Mouse (Mus musculus) hindbrain, postnatal 0 days (tissue): ENCODE results near the gene Slc16a10. TPM values are rescaled to one million over a fixed set of nuclear protein-coding genes. Genes with fewer than 3 reads are reported as not detected.

Experiments used
- ATAC-seq: fragments of 200-750 bp; cut with Nextera tagmentation; 2 replicates; pipeline ENCODE4 v1.8.0; 2017; ENCODE audit warnings: mild to moderate bottlenecking, moderate TSS enrichment, moderate library complexity
- DNase-seq: peaks from one replicate; pipeline ENCODE4 v3.0.0-alpha.2; 2015; ENCODE audit warnings: low spot score
- H3K27ac ChIP-seq: fragments of 300-500 bp; sonication (generic); 2 replicates; pipeline ENCODE4 v1.5.1; 2014; ENCODE audit warnings: mild to moderate bottlenecking
- H3K27me3 ChIP-seq: fragments of 300-500 bp; sonication (generic); 2 replicates; pipeline ENCODE4 v1.6.1; 2014; ENCODE audit warnings: low read length, mixed read lengths; ENCODE audit not compliant: insufficient read depth
- H3K36me3 ChIP-seq: fragments of 300-500 bp; sonication (generic); 2 replicates; pipeline ENCODE4 v1.6.1; 2014; ENCODE audit warnings: low read length, mixed read lengths; ENCODE audit not compliant: insufficient read depth
- H3K4me1 ChIP-seq: fragments of 300-500 bp; sonication (generic); 2 replicates; pipeline ENCODE4 v1.6.1; 2014; ENCODE audit warnings: antibody characterized with exemption, low read length, mixed read lengths; ENCODE audit not compliant: insufficient read depth
- H3K4me2 ChIP-seq: fragments of 300-500 bp; sonication (generic); 2 replicates; pipeline ENCODE4 v1.6.1; 2014; ENCODE audit warnings: low read depth, mild to moderate bottlenecking, low read length, moderate library complexity, mixed read lengths
- H3K4me3 ChIP-seq: fragments of 300-500 bp; sonication (generic); 2 replicates; pipeline ENCODE4 v1.5.1; 2014; ENCODE audit warnings: low read length
- H3K9ac ChIP-seq: fragments of 300-500 bp; sonication (generic); replicated peaks from 2 replicates; pipeline ENCODE4 v1.6.1; 2014; ENCODE audit warnings: mild to moderate bottlenecking, low read length, moderate library complexity, mixed read lengths
- H3K9me3 ChIP-seq: fragments of 300-500 bp; sonication (generic); 2 replicates; pipeline ENCODE4 v1.6.1; 2016; ENCODE audit warnings: low read length, mixed read lengths
- CTCF ChIP-seq: IDR thresholded peaks from 2 replicates; pipeline ENCODE4 v1.5.1; 2016; ENCODE audit warnings: antibody characterized with exemption, control low read depth, low read depth
- WGBS: fragments of 180-500 bp; shearing (Covaris S2); extraction: QIAGEN DNeasy Blood & Tissue Kit; methylation state at CpG from one replicate; pipeline ENCODE4 v1.1.7; 2014; 5-methylcytosine and 5-hydroxymethylcytosine counted together
- polyA plus RNA-seq: library from polyadenylated mRNA; unstranded; fragments of >200 nt; fragmentation: Nextera tagmentation; extraction: Ambion mirVana; gene quantifications from 2 replicates; pipeline ENCODE4 v1.2.1, GENCODE M21; 2015
- total RNA-seq: library from RNA; depleted of rRNA; stranded (reverse); fragments of >200 nt; gene quantifications from 2 replicates; pipeline ENCODE4 v1.2.3, GENCODE M21; 2014; rRNA removed

Slc16a10 gene
- total RNA-seq: 3.9 and 4.1 TPM in 2 replicates
- 3.4 and 3.6 TPM in 2 replicates for polyA plus RNA-seq

DNA sequence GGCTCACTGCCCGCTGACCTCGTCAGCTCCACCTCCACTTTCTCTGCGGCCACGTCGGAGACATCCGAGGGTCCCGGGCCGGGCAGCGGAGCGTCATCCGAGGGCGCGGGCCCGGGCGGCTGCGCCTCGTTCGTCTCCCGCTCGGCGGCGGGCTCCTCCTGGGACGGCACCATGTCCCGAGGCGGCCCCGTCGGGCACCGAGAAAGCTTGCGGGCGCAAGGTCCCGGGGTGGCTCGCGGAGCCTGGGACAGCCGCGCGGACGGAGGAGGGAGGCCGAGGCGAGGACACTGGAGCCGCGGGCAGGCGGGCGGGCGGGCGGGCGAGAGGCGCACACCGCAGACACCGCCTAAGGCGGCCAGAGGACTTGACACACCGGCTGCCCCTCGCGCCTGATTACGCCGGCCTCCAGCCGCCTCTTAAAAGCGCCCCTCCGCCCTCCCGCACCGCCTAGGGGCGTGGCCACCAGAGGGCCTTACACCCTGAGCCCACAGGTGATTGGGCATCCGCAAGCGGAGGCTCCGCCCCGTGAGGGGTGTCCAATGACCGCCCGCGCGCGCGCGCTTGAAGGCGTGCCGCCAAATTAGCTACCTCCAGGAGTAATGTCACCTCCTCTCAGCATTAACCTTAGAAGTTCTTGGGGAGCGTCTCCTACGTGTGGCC, at the start of gene Slc16a10:
Gene Slc16a10, minus strand, starts transcription at position 395 of the 660 bp plus-strand sequence.
- ATAC-seq (peak; percentile 98), DNase-seq (peak; percentile 95)
- peak; percentile 29 for TF ChIP-seq CTCF
- no peaks in the 10 kb centered on the region for H3K36me3 ChIP-seq
- H3K9ac ChIP-seq: peak within 1 kb of the TSS; percentile 64
- peaks cover 4% of the 10 kb centered on the region; the same call in 1 of the 2 replicates for H3K4me1 ChIP-seq
- no peaks in the 10 kb centered on the region for H3K27me3 ChIP-seq
- H3K4me3 ChIP-seq: peak within 1 kb of the TSS; percentile 63
- H3K9me3 ChIP-seq: no peaks in the 10 kb centered on the region
- H3K27ac ChIP-seq: no peak within 1 kb of the TSS
- peak within 1 kb of the TSS; percentile 73 for H3K4me2 ChIP-seq
- WGBS: 1% methylated on average over 56 of the region's 76 CpGs

DNA sequence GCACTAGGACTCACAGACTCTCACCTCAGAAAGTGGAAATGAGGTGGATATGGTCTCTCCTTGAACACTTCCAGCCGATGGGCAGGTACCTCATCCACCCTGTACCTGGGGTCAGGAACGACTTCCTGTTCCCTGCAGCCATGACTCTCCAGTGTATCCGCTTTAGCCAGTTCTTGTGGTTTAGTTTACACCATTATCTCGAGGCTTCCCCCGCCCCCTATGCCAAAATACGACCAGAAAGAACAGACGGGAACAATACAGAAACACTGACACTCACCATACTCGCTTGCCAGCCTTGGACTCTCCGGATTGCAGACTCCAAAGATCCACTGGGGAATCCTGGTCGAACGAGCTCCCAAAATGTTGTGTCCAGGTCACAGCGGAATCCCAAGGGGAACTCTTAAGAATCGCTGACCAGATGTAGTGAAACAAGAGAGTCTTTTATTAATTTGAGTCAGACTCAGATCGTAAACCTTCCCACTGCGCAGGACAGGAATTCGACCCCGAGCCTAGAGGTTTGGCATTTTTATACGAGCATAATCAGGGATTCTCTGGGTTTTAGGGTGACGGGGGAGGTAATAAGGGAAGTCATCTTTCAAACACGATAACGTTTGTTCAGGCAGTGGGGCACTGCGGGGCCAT, 49.4 kb upstream of the Slc16a10 start:
- H3K27me3 ChIP-seq: no peaks in the 10 kb centered on the region
- H3K27ac ChIP-seq: no peak overlapping the region
- H3K9me3 ChIP-seq: no peaks in the 10 kb centered on the region
- H3K9ac ChIP-seq: no peak overlapping the region
- WGBS: 68% methylated on average over 22 of the region's 22 CpGs
- H3K4me2 ChIP-seq: no peak overlapping the region
- ATAC-seq: no peak
- H3K4me1 ChIP-seq: no peaks in the 10 kb centered on the region
- DNase-seq: no peak
- H3K4me3 ChIP-seq: no peak overlapping the region
- H3K36me3 ChIP-seq: no peaks in the 10 kb centered on the region
- no peak for TF ChIP-seq CTCF

DNA sequence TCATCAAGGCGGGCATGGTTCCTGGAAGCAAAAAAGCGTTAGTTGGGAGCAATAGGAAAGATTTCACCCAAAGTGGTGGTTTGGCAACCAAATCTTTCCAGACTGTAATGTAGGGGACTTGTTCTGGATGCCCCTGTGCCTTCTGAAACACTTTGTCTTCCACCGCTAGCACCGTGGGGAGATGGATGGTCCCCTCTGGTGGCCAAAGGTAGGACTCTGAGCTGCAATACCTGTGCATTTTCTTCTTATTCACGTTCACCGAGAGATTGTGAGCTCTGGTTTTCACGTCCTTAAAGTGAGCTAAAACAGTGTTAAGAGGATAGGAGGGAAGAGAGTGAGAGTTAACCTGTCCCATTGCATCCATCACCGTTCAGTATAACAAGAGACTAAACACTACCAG, 48.8 kb upstream of the Slc16a10 start:
- DNase-seq (no peak), ATAC-seq (no peak)
- no peak for TF ChIP-seq CTCF
- WGBS: 90% methylated on average over 8 of the region's 8 CpGs
- no peak overlapping the region for H3K27ac ChIP-seq
- no peaks in the 10 kb centered on the region for H3K36me3 ChIP-seq
- H3K9ac ChIP-seq: no peak overlapping the region
- no peaks in the 10 kb centered on the region for H3K27me3 ChIP-seq
- no peak overlapping the region for H3K4me2 ChIP-seq
- no peak overlapping the region for H3K4me3 ChIP-seq
- no peaks in the 10 kb centered on the region for H3K9me3 ChIP-seq
- H3K4me1 ChIP-seq: no peaks in the 10 kb centered on the region

DNA sequence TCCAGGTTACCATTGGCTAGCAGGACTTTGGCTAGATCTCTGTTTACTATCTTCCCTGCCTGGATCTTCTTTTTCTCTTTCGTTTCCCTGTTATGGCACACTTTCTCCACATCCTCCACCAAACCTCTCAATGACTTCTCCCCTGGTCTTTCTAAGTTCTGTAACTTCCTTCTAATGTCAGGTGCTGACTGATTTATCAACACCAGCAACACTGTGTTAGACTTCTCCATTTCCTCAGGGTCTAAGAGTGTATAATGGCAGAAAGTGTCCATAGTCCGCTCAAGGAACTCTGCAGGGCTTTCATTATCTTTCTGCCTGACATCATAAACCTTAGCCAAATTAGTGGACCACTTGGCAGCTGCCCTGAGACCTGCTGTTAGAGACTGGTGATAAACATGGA, 47.6 kb upstream of the Slc16a10 start:
- 96% methylated on average over 2 of the region's 2 CpGs for WGBS
- Histone ChIP-seq H3K9ac (no peak overlapping the region), H3K4me1 (no peaks in the 10 kb centered on the region), H3K27ac (no peak overlapping the region), H3K4me3 (no peak overlapping the region), H3K9me3 (no peaks in the 10 kb centered on the region), H3K36me3 (no peaks in the 10 kb centered on the region), H3K4me2 (no peak overlapping the region), H3K27me3 (no peaks in the 10 kb centered on the region)
- ATAC-seq (no peak), DNase-seq (no peak)
- TF ChIP-seq CTCF: no peak

DNA sequence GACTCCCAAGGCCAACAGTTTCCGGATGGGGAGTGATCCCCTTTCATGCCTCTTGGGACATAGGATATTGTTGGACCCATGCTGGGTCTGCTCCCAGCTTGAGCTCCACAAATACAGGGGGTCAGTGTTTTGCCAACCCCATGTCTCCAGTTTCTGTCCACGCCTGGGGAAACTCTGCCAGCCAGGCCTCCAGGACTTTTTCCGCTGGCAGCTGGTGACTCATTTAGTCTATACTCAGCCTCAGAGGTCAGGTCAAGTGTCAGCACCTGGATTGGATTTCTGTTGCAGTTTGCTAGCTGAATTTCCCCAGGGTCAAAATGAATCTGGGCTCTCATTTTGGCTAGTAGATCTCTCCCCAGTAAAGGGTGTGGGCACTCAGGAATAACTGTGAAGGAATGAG, 46.8 kb upstream of the Slc16a10 start:
- Histone ChIP-seq H3K4me1 (no peaks in the 10 kb centered on the region), H3K4me3 (no peak overlapping the region), H3K27ac (no peak overlapping the region), H3K9ac (no peak overlapping the region), H3K27me3 (no peaks in the 10 kb centered on the region), H3K4me2 (no peak overlapping the region), H3K9me3 (no peaks in the 10 kb centered on the region), H3K36me3 (no peaks in the 10 kb centered on the region)
- TF ChIP-seq CTCF: no peak
- 74% methylated on average over 3 of the region's 3 CpGs for WGBS
- no peak for ATAC-seq
- DNase-seq: no peak

DNA sequence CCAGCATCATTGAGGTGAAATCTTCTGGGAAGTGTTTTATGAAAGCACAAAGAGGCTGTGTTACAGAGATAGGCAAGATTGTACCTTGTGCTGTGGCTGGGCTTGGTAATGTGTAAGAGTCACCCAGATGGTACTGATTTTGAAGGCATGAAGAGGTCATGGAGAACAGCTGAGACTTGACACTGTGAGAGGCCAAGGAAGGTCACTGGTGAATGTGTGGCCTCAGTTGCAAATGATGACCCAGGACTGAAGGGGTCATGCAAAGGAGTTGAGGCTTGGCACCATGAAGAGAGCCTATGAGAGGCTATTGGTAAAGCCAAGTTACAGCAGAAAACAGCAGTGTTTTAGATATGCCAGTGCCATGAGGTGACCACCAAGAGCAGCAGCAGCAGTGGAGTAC, 43.9 kb upstream of the Slc16a10 start:
- H3K4me1 ChIP-seq: no peaks in the 10 kb centered on the region
- H3K27me3 ChIP-seq: no peaks in the 10 kb centered on the region
- no peak overlapping the region for H3K27ac ChIP-seq
- no peaks in the 10 kb centered on the region for H3K9me3 ChIP-seq
- H3K36me3 ChIP-seq: no peaks in the 10 kb centered on the region
- no peak overlapping the region for H3K4me2 ChIP-seq
- no peak overlapping the region for H3K9ac ChIP-seq
- ATAC-seq: no peak
- DNase-seq: no peak
- H3K4me3 ChIP-seq: no peak overlapping the region
- TF ChIP-seq CTCF: no peak

DNA sequence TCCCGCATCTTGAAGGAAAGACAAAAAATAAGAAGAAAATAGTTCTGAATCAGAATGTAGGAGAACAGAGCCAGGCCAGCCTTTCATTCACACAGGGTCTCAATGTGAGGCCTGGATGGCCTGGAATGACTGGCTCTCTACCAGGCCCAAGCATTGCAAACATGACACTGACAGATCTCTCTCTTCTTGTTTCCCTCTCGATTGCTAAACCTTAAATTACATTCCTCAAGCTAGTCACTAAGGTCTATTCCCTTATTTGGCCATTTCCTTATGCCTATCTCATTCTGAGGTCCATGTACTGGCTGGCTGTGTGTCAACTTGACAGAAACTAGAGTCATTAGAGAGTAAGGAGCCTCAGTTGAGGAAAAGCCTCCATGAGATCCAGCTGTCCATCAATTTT, 38.0 kb upstream of the Slc16a10 start:
- no peaks in the 10 kb centered on the region for H3K4me1 ChIP-seq
- ATAC-seq (no peak), DNase-seq (no peak)
- H3K4me2 ChIP-seq: no peak overlapping the region
- no peak for TF ChIP-seq CTCF
- H3K9ac ChIP-seq: no peak overlapping the region
- H3K9me3 ChIP-seq: no peaks in the 10 kb centered on the region
- no peak overlapping the region for H3K27ac ChIP-seq
- no peak overlapping the region for H3K4me3 ChIP-seq
- WGBS: 76% methylated on average over 2 of the region's 2 CpGs
- H3K36me3 ChIP-seq: no peaks in the 10 kb centered on the region
- no peaks in the 10 kb centered on the region for H3K27me3 ChIP-seq
